Mouse (Mus musculus) midbrain, postnatal 0 days (tissue): Measurements from ENCODE around the gene Rhbdl1. TPM values are rescaled to one million over a fixed set of nuclear protein-coding genes. Genes with fewer than 3 reads are reported as not detected.

Source experiments
- ATAC-seq: fragments of 200-750 bp; cut with Nextera tagmentation; 2 replicates; pipeline ENCODE4 v1.8.0; 2017; ENCODE audit warnings: moderate number of reproducible peaks, mild to moderate bottlenecking, moderate TSS enrichment, moderate library complexity; ENCODE audit not compliant: low FRiP score
- DNase-seq: peaks from one replicate; pipeline ENCODE4 v3.0.0-alpha.2; 2015; ENCODE audit warnings: low spot score
- H3K27ac ChIP-seq: fragments of 300-500 bp; sonication (generic); 2 replicates; pipeline ENCODE4 v1.5.1; 2014; ENCODE audit warnings: low read depth, mild to moderate bottlenecking, low read length, mixed read lengths
- H3K27me3 ChIP-seq: fragments of 300-500 bp; sonication (generic); 2 replicates; pipeline ENCODE4 v1.6.1; 2014; ENCODE audit warnings: low read length, control low read depth, mixed read lengths; ENCODE audit not compliant: insufficient read depth
- H3K36me3 ChIP-seq: fragments of 300-500 bp; sonication (generic); 2 replicates; pipeline ENCODE4 v1.6.1; 2014; ENCODE audit warnings: low read length, control low read depth, mixed read lengths; ENCODE audit not compliant: insufficient read depth
- H3K4me1 ChIP-seq: fragments of 300-500 bp; sonication (generic); 2 replicates; pipeline ENCODE4 v1.6.1; 2014; ENCODE audit warnings: mild to moderate bottlenecking, control low read depth, antibody characterized with exemption, low read length, mixed read lengths; ENCODE audit not compliant: insufficient read depth
- H3K4me2 ChIP-seq: fragments of 300-500 bp; sonication (generic); 2 replicates; pipeline ENCODE4 v1.6.1; 2014; ENCODE audit warnings: low read depth, mild to moderate bottlenecking, low read length, mixed read lengths; ENCODE audit not compliant: poor library complexity, severe bottlenecking
- H3K4me3 ChIP-seq: fragments of 300-500 bp; sonication (generic); 2 replicates; pipeline ENCODE4 v1.5.1; 2014; ENCODE audit warnings: low read depth, mild to moderate bottlenecking, low read length, moderate library complexity
- H3K9ac ChIP-seq: fragments of 300-500 bp; sonication (generic); replicated peaks from 2 replicates; pipeline ENCODE4 v1.6.1; 2014; ENCODE audit warnings: mild to moderate bottlenecking, low read length, moderate library complexity, mixed read lengths; ENCODE audit not compliant: poor library complexity, severe bottlenecking
- H3K9me3 ChIP-seq: fragments of 300-500 bp; sonication (generic); 2 replicates; pipeline ENCODE4 v1.6.1; 2016; ENCODE audit warnings: low read length, control low read depth
- CTCF ChIP-seq: IDR thresholded peaks from 2 replicates; pipeline ENCODE4 v1.5.1; 2016; ENCODE audit warnings: antibody characterized with exemption, mild to moderate bottlenecking
- WGBS: fragments of 180-500 bp; shearing (Covaris S2); extraction: QIAGEN DNeasy Blood & Tissue Kit; methylation state at CpG from one replicate; pipeline ENCODE4 v1.1.7; 2014; 5-methylcytosine and 5-hydroxymethylcytosine counted together
- microRNA-seq: library from miRNA; unstranded; fragments of <30 nt; microRNA quantifications from one replicate; pipeline ENCODE4, GENCODE M21; 2016; ENCODE audit warnings: borderline number of aligned reads
- polyA plus RNA-seq: library from polyadenylated mRNA; unstranded; fragments of >200 nt; fragmentation: Nextera tagmentation; extraction: Ambion mirVana; gene quantifications from 2 replicates; pipeline ENCODE4 v1.2.1, GENCODE M21; 2015
- total RNA-seq: library from RNA; depleted of rRNA; stranded (reverse); fragments of >200 nt; gene quantifications from 2 replicates; pipeline ENCODE4 v1.2.3, GENCODE M21; 2014; rRNA removed

The Rhbdl1 gene
- total and polyA plus RNA-seq, 2 experiments from 2014 or later = 97.0 to 168 TPM

- H3K36me3 ChIP-seq = peaks cover 15% of the 10 kb centered on the region; the same call in 1 of the 2 replicates
- WGBS = under 1% methylated on average over 44 of the region's 45 CpGs
- peak overlapping the region; percentile 90 for H3K27ac ChIP-seq
- ATAC-seq (peak; percentile 78), DNase-seq (peak; percentile 86)
- H3K27me3 ChIP-seq = 0 out of 2 replicates have a peak, but pooled peaks cover 6% of the 10 kb centered on the region
- peak overlapping the region; percentile 79 for H3K9ac ChIP-seq
- peak overlapping the region; percentile 84 for H3K4me3 ChIP-seq
- TF ChIP-seq CTCF = no peak
- H3K4me1 ChIP-seq = peaks cover 16% of the 10 kb centered on the region; the same call in 1 of the 2 replicates
- H3K9me3 ChIP-seq = no peaks in the 10 kb centered on the region
- H3K4me2 ChIP-seq = peak overlapping the region; percentile 87
These were observed 45.1 kb downstream of the Rhbdl1 start for GRCm38 (mm10) chr17:25791843-25792527.

DNA sequence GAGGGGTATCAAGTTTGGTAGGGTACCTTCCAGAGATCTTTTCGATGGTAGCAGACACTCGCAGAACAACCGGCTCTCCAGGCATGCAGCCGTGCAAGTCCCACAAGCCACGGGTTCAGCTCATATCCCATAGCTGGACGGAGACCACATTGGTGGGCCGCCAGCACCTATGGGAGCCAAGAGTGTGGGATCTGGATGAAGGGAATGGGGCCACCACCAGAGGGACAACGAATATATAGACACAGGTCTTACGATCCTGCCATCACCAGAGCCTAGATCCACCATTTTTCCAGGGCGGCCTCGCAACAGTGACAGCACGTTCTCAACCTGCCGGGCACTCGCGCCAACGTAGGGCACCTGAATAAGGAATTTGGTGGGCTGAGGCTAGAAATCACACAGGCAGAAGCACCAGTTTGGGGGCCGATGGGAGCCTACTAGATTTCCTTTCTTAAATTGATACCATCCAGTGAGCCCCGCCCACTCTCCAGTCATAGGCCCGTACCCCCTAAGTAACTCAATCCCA lies 45.7 kb downstream of the Rhbdl1 start:
- peak overlapping the region; percentile 87 for H3K4me2 ChIP-seq
- no peaks in the 10 kb centered on the region for H3K9me3 ChIP-seq
- peaks cover 16% of the 10 kb centered on the region; the same call in 1 of the 2 replicates for H3K4me1 ChIP-seq
- H3K27ac ChIP-seq = peak overlapping the region; percentile 90
- 0 out of 2 replicates have a peak, but pooled peaks have one; percentile 2 for ATAC-seq
- H3K9ac ChIP-seq = peak overlapping the region; percentile 79
- H3K4me3 ChIP-seq = peak overlapping the region; percentile 84
- 0 out of 2 replicates have a peak, but pooled peaks cover 1% of the 10 kb centered on the region for H3K27me3 ChIP-seq
- DNase-seq = peak; percentile 48
- H3K36me3 ChIP-seq = peaks cover 15% of the 10 kb centered on the region; the same call in 1 of the 2 replicates
- 26% methylated on average over 19 of the region's 19 CpGs for WGBS
- TF ChIP-seq CTCF = peak; percentile 33

DNA sequence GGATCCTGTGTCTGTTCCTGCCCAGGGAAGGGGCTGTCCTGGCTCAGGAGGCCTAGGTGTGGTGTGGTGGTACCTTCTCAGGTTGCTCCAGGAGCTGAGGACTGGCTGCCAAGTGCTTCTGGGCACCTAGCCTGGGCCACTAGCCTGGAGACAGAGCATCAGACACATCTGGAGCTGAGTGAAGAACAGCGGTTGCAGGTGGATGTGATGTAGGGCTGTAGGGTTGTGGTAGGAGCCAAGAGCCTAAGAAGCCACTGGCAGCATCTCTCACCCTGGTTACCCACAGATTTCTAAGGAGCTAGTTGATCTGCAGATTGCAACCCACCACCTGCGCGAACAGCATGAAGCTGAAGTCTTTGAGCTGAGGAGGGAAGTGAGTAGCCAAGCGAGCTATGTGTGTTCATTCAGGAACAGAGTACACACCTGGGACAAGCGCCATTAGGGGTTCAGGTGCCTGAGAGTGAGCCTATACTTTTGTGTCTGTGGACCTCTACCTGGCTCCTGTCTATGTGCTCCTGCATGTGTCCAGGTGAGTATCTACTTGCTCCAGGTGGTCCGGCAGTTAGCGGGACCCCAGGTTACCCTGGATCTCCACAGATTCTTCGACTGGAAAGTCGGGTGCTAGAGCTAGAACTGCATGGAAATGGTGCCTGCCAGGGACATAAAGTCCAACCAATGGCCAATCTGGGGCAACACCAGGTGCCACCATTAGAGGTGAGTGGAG lies 50.2 kb downstream of the Rhbdl1 start:
- no peak overlapping the region for H3K4me2 ChIP-seq
- peaks cover 36% of the 10 kb centered on the region for H3K36me3 ChIP-seq
- ATAC-seq = no peak
- H3K4me1 ChIP-seq = peaks cover 17% of the 10 kb centered on the region
- H3K9me3 ChIP-seq = no peaks in the 10 kb centered on the region
- TF ChIP-seq CTCF = no peak
- H3K4me3 ChIP-seq = no peak overlapping the region
- H3K9ac ChIP-seq = no peak overlapping the region
- H3K27ac ChIP-seq = no peak overlapping the region
- DNase-seq = no peak
- 90% methylated on average over 9 of the region's 9 CpGs for WGBS
- H3K27me3 ChIP-seq = no peaks in the 10 kb centered on the region

DNA sequence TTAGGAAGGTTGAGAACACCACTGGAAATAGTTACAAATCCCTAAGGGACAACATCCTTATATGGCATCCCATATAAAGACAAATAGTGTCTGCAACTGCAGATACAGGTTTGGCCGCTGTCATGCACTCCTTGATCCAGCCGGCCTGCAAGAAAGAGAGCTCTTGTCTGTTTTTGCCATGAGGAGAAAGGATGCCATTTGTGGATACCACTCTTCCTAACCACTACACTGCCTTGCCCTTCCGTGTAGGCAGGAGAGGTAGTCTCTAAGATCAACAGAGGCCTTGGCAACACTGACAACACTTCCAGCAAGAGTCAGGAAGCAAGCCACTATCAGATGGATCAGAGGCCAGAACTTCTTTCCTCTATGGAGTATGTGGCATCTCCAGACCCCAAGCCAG lies 50.8 kb downstream of the Rhbdl1 start, which contains the start of gene Ccdc78:
TSS of gene Ccdc78 (plus strand) at position 301 of the 400 bp plus-strand sequence.
- Histone ChIP-seq H3K9ac (peak within 1 kb of the TSS; percentile 69), H3K9me3 (no peaks in the 10 kb centered on the region), H3K27me3 (no peaks in the 10 kb centered on the region), H3K4me1 (peaks cover 17% of the 10 kb centered on the region), H3K27ac (peak within 1 kb of the TSS; percentile 62), H3K4me2 (peak within 1 kb of the TSS; percentile 86), H3K36me3 (peaks cover 42% of the 10 kb centered on the region), H3K4me3 (peak within 1 kb of the TSS; percentile 73)
- no peak for TF ChIP-seq CTCF
- whole genome bisulfite sequencing = 83% methylated on average over 3 of the region's 3 CpGs
- no peak for ATAC-seq
- no peak for DNase-seq

GRCm38 (mm10) chr17:25785281-25785745 lies 51.8 kb downstream of the Rhbdl1 start, which contains the start of gene Haghl:
Haghl (minus strand) TSS chr17:25785673.
- H3K4me1 ChIP-seq = peaks cover 11% of the 10 kb centered on the region
- peak within 1 kb of the TSS; percentile 86 for H3K4me2 ChIP-seq
- WGBS = under 1% methylated on average over 23 of the region's 23 CpGs
- H3K27me3 ChIP-seq = no peaks in the 10 kb centered on the region
- peak within 1 kb of the TSS; percentile 73 for H3K4me3 ChIP-seq
- peaks cover 51% of the 10 kb centered on the region for H3K36me3 ChIP-seq
- ATAC-seq (peak; percentile 84), DNase-seq (peak; percentile 97)
- peak within 1 kb of the TSS; percentile 62 for H3K27ac ChIP-seq
- H3K9ac ChIP-seq = peak within 1 kb of the TSS; percentile 69
- peak; percentile 29 for TF ChIP-seq CTCF
- H3K9me3 ChIP-seq = no peaks in the 10 kb centered on the region

Small RNAs within 50 kb of the gene (microRNA-seq; reads per million reads assigned to microRNA genes)
- gene Mir3082 = 1.0 reads per million

Other genes starting within 250 kb of the Rhbdl1 start
- gene Gng13, start 120.1 kb downstream of the Rhbdl1 start, total RNA-seq = 34.4 and 42.2 TPM in 2 replicates
- 21.0 and 25.8 TPM in 2 replicates for gene Gng13, start 120.1 kb downstream of the Rhbdl1 start, polyA plus RNA-seq
- 3.4 and 5.8 TPM in 2 replicates for gene Chtf18, start 109.9 kb downstream of the Rhbdl1 start, total RNA-seq
- 2.2 and 2.5 TPM in 2 replicates for gene Chtf18, start 109.9 kb downstream of the Rhbdl1 start, polyA plus RNA-seq
- gene Rpusd1, start 109.6 kb downstream of the Rhbdl1 start, total RNA-seq = 8.0 and 10.5 TPM in 2 replicates
- 26.7 and 33.3 TPM in 2 replicates for gene Rpusd1, start 109.6 kb downstream of the Rhbdl1 start, polyA plus RNA-seq
- gene Mslnl, start 101.3 kb downstream of the Rhbdl1 start, total RNA-seq = not detected in 2 replicates
- not detected in 2 replicates for gene Mslnl, start 101.3 kb downstream of the Rhbdl1 start, polyA plus RNA-seq
- 0.52 and 1.6 TPM in 2 replicates for gene Msln, start 82.9 kb downstream of the Rhbdl1 start, total RNA-seq
- gene Msln, start 82.9 kb downstream of the Rhbdl1 start, polyA plus RNA-seq = 2.2 and 3.6 TPM in 2 replicates
- 25.2 and 27.3 TPM in 2 replicates for gene Narfl, start 63.5 kb downstream of the Rhbdl1 start, total RNA-seq
- 25.1 and 27.2 TPM in 2 replicates for gene Narfl, start 63.5 kb downstream of the Rhbdl1 start, polyA plus RNA-seq
- gene Haghl, start 51.6 kb downstream of the Rhbdl1 start, total RNA-seq = 149 and 156 TPM in 2 replicates
- gene Haghl, start 51.6 kb downstream of the Rhbdl1 start, polyA plus RNA-seq = 206 and 228 TPM in 2 replicates
- gene Ccdc78, start 50.7 kb downstream of the Rhbdl1 start, total RNA-seq = 0.44 TPM in 1 of 2 replicates, not detected in the other
- 0.39 and 0.65 TPM in 2 replicates for gene Ccdc78, start 50.7 kb downstream of the Rhbdl1 start, polyA plus RNA-seq
- 65.8 and 74.2 TPM in 2 replicates for gene Fam173a, start 44.4 kb downstream of the Rhbdl1 start, total RNA-seq
- 106 and 116 TPM in 2 replicates for gene Fam173a, start 44.4 kb downstream of the Rhbdl1 start, polyA plus RNA-seq
- gene AC134908.4, start 41.6 kb downstream of the Rhbdl1 start, total RNA-seq = not detected in 2 replicates
- 0.89 TPM in 1 of 2 replicates, not detected in the other for gene AC134908.4, start 41.6 kb downstream of the Rhbdl1 start, polyA plus RNA-seq
- 155 and 236 TPM in 2 replicates for gene Metrn, start 40.2 kb downstream of the Rhbdl1 start, total RNA-seq
- 50.0 and 54.3 TPM in 2 replicates for gene Metrn, start 40.2 kb downstream of the Rhbdl1 start, polyA plus RNA-seq
- gene Fbxl16, start 28.2 kb downstream of the Rhbdl1 start, total RNA-seq = 140 and 154 TPM in 2 replicates
- 43.1 and 51.7 TPM in 2 replicates for gene Fbxl16, start 28.2 kb downstream of the Rhbdl1 start, polyA plus RNA-seq
- 33.4 and 37.6 TPM in 2 replicates for gene Wdr24, start 13.7 kb downstream of the Rhbdl1 start, total RNA-seq
- 24.7 and 27.3 TPM in 2 replicates for gene Wdr24, start 13.7 kb downstream of the Rhbdl1 start, polyA plus RNA-seq
- gene Jmjd8, start 8.4 kb downstream of the Rhbdl1 start, total RNA-seq = 39.1 and 46.2 TPM in 2 replicates
- gene Jmjd8, start 8.4 kb downstream of the Rhbdl1 start, polyA plus RNA-seq = 43.8 and 45.9 TPM in 2 replicates
- 237 and 248 TPM in 2 replicates for gene Stub1, start 3.9 kb downstream of the Rhbdl1 start, total RNA-seq
- 374 and 397 TPM in 2 replicates for gene Stub1, start 3.9 kb downstream of the Rhbdl1 start, polyA plus RNA-seq
- 25.8 and 34.3 TPM in 2 replicates for gene Gm20683, start 4.5 kb upstream of the Rhbdl1 start, total RNA-seq
- 11.9 and 14.2 TPM in 2 replicates for gene Gm20683, start 4.5 kb upstream of the Rhbdl1 start, polyA plus RNA-seq
- 49.2 and 70.1 TPM in 2 replicates for gene Rhot2, start 7.6 kb upstream of the Rhbdl1 start, total RNA-seq
- 15.4 and 16.2 TPM in 2 replicates for gene Rhot2, start 7.6 kb upstream of the Rhbdl1 start, polyA plus RNA-seq
- gene Wdr90, start 24.2 kb upstream of the Rhbdl1 start, total RNA-seq = 36.2 and 44.3 TPM in 2 replicates
- 14.2 and 15.0 TPM in 2 replicates for gene Wdr90, start 24.2 kb upstream of the Rhbdl1 start, polyA plus RNA-seq
- gene Mcrip2, start 31.5 kb upstream of the Rhbdl1 start, total RNA-seq = 14.6 and 29.9 TPM in 2 replicates
- 39.5 and 45.5 TPM in 2 replicates for gene Mcrip2, start 31.5 kb upstream of the Rhbdl1 start, polyA plus RNA-seq
- gene Mettl26, start 37.8 kb upstream of the Rhbdl1 start, total RNA-seq = 53.8 and 64.8 TPM in 2 replicates
- 67.3 and 74.0 TPM in 2 replicates for gene Mettl26, start 37.8 kb upstream of the Rhbdl1 start, polyA plus RNA-seq
- gene Wfikkn1, start 43.6 kb upstream of the Rhbdl1 start, total RNA-seq = 0.77 and 1.7 TPM in 2 replicates
- gene Wfikkn1, start 43.6 kb upstream of the Rhbdl1 start, polyA plus RNA-seq = 0.42 and 0.56 TPM in 2 replicates
- 42.1 and 43.0 TPM in 2 replicates for gene Rab40c, start 82.4 kb upstream of the Rhbdl1 start, total RNA-seq
- 36.2 and 38.9 TPM in 2 replicates for gene Rab40c, start 82.4 kb upstream of the Rhbdl1 start, polyA plus RNA-seq
- 73.6 and 111 TPM in 2 replicates for gene Pigq, start 107.6 kb upstream of the Rhbdl1 start, total RNA-seq
- gene Pigq, start 107.6 kb upstream of the Rhbdl1 start, polyA plus RNA-seq = 75.4 and 79.7 TPM in 2 replicates
- 0.47 and 0.60 TPM in 2 replicates for gene Nhlrc4, start 107.7 kb upstream of the Rhbdl1 start, total RNA-seq
- 0.35 and 0.91 TPM in 2 replicates for gene Nhlrc4, start 107.7 kb upstream of the Rhbdl1 start, polyA plus RNA-seq
- gene A930017K11Rik, start 115.3 kb upstream of the Rhbdl1 start, total RNA-seq = 2.9 and 4.1 TPM in 2 replicates
- gene A930017K11Rik, start 115.3 kb upstream of the Rhbdl1 start, polyA plus RNA-seq = 3.2 and 3.7 TPM in 2 replicates
- gene Capn15, start 148.5 kb upstream of the Rhbdl1 start, total RNA-seq = 29.7 and 36.8 TPM in 2 replicates
- gene Capn15, start 148.5 kb upstream of the Rhbdl1 start, polyA plus RNA-seq = 14.7 and 20.1 TPM in 2 replicates
- gene Rab11fip3, start 232.3 kb upstream of the Rhbdl1 start, total RNA-seq = 34.7 and 35.7 TPM in 2 replicates
- 14.8 and 18.3 TPM in 2 replicates for gene Rab11fip3, start 232.3 kb upstream of the Rhbdl1 start, polyA plus RNA-seq